Mouse (Mus musculus) lung, embryonic 14.5 days (tissue): ENCODE data around the gene Cdh13. TPM values are rescaled to one million over a fixed set of nuclear protein-coding genes. Genes with fewer than 3 reads are reported as not detected.

Source experiments
- ATAC-seq: fragments of 200-750 bp; cut with Nextera tagmentation; 2 replicates; pipeline ENCODE4 v1.8.0; 2017; ENCODE audit warnings: mild to moderate bottlenecking, moderate TSS enrichment, moderate library complexity; ENCODE audit not compliant: insufficient read depth
- DNase-seq: peaks from one replicate; pipeline ENCODE4 v3.0.0-alpha.2; 2015
- H3K27ac ChIP-seq: fragments of 300-500 bp; sonication (generic); 2 replicates; pipeline ENCODE4 v1.5.1; 2014; ENCODE audit warnings: low read depth, mild to moderate bottlenecking, moderate library complexity
- H3K27me3 ChIP-seq: fragments of 300-500 bp; sonication (generic); 2 replicates; pipeline ENCODE4 v1.6.1; 2014; ENCODE audit warnings: low read length, control low read depth; ENCODE audit not compliant: insufficient read depth
- H3K36me3 ChIP-seq: fragments of 300-500 bp; sonication (generic); 2 replicates; pipeline ENCODE4 v1.6.1; 2014; ENCODE audit warnings: control low read depth; ENCODE audit not compliant: insufficient read depth
- H3K4me1 ChIP-seq: fragments of 300-500 bp; sonication (generic); 2 replicates; pipeline ENCODE4 v1.6.1; 2014; ENCODE audit warnings: antibody characterized with exemption, control low read depth; ENCODE audit not compliant: insufficient read depth
- H3K4me2 ChIP-seq: fragments of 300-500 bp; sonication (generic); 2 replicates; pipeline ENCODE4 v1.6.1; 2014; ENCODE audit warnings: mild to moderate bottlenecking
- H3K4me3 ChIP-seq: fragments of 300-500 bp; sonication (generic); 2 replicates; pipeline ENCODE4 v1.5.1; 2014; ENCODE audit warnings: low read depth, low read length
- H3K9ac ChIP-seq: fragments of 300-500 bp; sonication (generic); 2 replicates; pipeline ENCODE4 v1.6.1; 2014
- H3K9me3 ChIP-seq: fragments of 300-500 bp; sonication (generic); 2 replicates; pipeline ENCODE4 v1.6.1; 2016; ENCODE audit warnings: low read depth, low read length, control low read depth
- CTCF ChIP-seq: IDR thresholded peaks from 2 replicates; pipeline ENCODE4 v1.5.1; 2016; ENCODE audit warnings: antibody characterized with exemption, low read depth
- WGBS: fragments of 180-500 bp; shearing (Covaris S2); extraction: QIAGEN DNeasy Blood & Tissue Kit; methylation state at CpG from one replicate; pipeline ENCODE4 v1.1.7; 2014; 5-methylcytosine and 5-hydroxymethylcytosine counted together
- polyA plus RNA-seq: library from polyadenylated mRNA; unstranded; fragments of >200 nt; fragmentation: Nextera tagmentation; extraction: Ambion mirVana; gene quantifications from 2 replicates; pipeline ENCODE4 v1.2.1, GENCODE M21; 2014

The Cdh13 gene
- polyA plus RNA-seq, 1 experiment from 2014 or later, result 1.2 TPM

DNA sequence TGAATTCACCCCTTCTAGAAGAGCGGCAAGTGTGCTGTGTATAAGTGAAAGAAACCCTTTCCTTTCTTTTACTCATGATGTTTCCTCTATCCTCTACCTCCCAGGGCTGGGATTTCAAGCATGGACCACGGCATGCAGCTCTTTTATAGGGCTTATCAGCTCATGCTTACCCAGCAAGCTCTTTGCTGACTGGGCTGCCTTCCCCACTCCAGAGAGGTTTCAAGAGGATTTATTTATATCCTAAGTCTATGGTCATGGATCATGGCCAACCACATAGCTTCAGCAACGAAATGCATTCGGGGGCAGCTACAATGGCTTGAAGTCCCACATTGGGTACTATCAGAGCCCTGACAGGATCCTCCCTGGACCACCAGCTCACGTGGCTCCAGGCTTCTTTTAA is 304.4 kb downstream of the Cdh13 start:
- TF ChIP-seq CTCF, result no peak
- DNase-seq, result peak; percentile 11

GRCm38 (mm10) chr8:118596816-118597215 is 313.3 kb downstream of the Cdh13 start:
- WGBS, result 66% methylated on average over 8 of the region's 8 CpGs
- H3K4me1 ChIP-seq, result no peaks in the 10 kb centered on the region
- H3K4me3 ChIP-seq, result no peak overlapping the region
- ATAC-seq (no peak), DNase-seq (no peak)
- H3K4me2 ChIP-seq, result no peak overlapping the region
- no peak overlapping the region for H3K27ac ChIP-seq
- no peak overlapping the region for H3K9ac ChIP-seq
- no peak for TF ChIP-seq CTCF
- no peaks in the 10 kb centered on the region for H3K9me3 ChIP-seq
- H3K27me3 ChIP-seq, result no peaks in the 10 kb centered on the region
- no peaks in the 10 kb centered on the region for H3K36me3 ChIP-seq

More for the DNA sequence above, 304.4 kb downstream of the Cdh13 start:
- no peak overlapping the region for H3K9ac ChIP-seq
- ATAC-seq, result no peak
- H3K9me3 ChIP-seq, result no peaks in the 10 kb centered on the region
- H3K4me1 ChIP-seq, result no peaks in the 10 kb centered on the region
- H3K4me3 ChIP-seq, result no peak overlapping the region
- WGBS, result 70% methylated on average over 5 of the region's 5 CpGs
- H3K27me3 ChIP-seq, result no peaks in the 10 kb centered on the region
- no peak overlapping the region for H3K27ac ChIP-seq
- no peaks in the 10 kb centered on the region for H3K36me3 ChIP-seq
- H3K4me2 ChIP-seq, result no peak overlapping the region

DNA sequence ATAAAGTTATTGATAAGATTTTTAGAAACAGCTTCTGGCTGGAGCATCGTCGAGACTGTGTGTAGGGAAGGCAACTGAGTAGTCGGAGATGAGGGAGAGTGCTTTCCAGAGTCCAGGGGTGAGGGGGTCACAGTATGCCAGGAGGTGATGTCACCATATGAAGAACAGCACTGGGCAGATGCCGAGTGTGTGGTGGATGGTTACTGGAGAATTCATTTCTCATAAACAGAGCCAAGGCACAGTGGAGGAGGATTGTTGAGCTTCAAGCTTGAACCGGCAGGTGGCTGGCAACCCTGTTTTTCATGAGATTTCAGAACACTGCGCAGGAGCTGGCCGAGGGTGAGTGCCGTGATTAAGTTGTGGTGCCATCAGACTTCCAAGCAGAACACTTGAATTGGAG is 317.8 kb downstream of the Cdh13 start:
- no peaks in the 10 kb centered on the region for H3K4me1 ChIP-seq
- no peak overlapping the region for H3K4me2 ChIP-seq
- ATAC-seq, result no peak
- TF ChIP-seq CTCF, result no peak
- H3K36me3 ChIP-seq, result no peaks in the 10 kb centered on the region
- H3K27me3 ChIP-seq, result no peaks in the 10 kb centered on the region
- no peak overlapping the region for H3K4me3 ChIP-seq
- DNase-seq, result no peak
- no peak overlapping the region for H3K9ac ChIP-seq
- 78% methylated on average over 8 of the region's 8 CpGs for WGBS
- no peak overlapping the region for H3K27ac ChIP-seq
- H3K9me3 ChIP-seq, result no peaks in the 10 kb centered on the region

DNA sequence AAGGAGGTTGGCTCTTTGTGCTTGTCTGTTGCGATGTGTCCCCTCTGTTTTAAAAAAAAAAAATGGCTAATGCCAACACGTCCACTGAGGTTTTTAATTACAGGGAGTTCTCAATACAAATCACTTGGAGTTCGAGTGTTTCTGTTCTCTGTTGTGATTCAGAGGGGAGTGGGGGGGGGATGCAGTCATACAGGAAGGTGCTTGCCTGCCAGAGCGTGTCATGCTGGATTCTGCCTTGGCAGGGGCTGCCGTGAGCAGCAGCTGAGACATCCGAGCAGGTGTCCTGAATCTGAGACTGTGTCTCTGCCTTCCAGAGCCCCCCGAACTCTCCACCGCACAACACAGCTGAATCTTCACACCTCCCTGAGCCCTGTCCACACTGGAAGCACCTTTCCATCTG is 318.5 kb downstream of the Cdh13 start:
- no peaks in the 10 kb centered on the region for H3K36me3 ChIP-seq
- no peak overlapping the region for H3K27ac ChIP-seq
- 68% methylated on average over 8 of the region's 8 CpGs for WGBS
- H3K9ac ChIP-seq, result no peak overlapping the region
- H3K27me3 ChIP-seq, result no peaks in the 10 kb centered on the region
- ATAC-seq (no peak), DNase-seq (no peak)
- TF ChIP-seq CTCF, result no peak
- H3K9me3 ChIP-seq, result no peaks in the 10 kb centered on the region
- H3K4me3 ChIP-seq, result no peak overlapping the region
- no peaks in the 10 kb centered on the region for H3K4me1 ChIP-seq
- no peak overlapping the region for H3K4me2 ChIP-seq

GRCm38 (mm10) chr8:118611551-118611950 is 328.0 kb downstream of the Cdh13 start:
- no peak overlapping the region for H3K4me3 ChIP-seq
- no peak for TF ChIP-seq CTCF
- H3K4me1 ChIP-seq, result no peaks in the 10 kb centered on the region
- H3K4me2 ChIP-seq, result no peak overlapping the region
- H3K9me3 ChIP-seq, result no peaks in the 10 kb centered on the region
- DNase-seq, result no peak
- ATAC-seq, result no peak
- 89% methylated on average over 10 of the region's 10 CpGs for WGBS
- H3K27ac ChIP-seq, result no peak overlapping the region
- no peak overlapping the region for H3K9ac ChIP-seq
- no peaks in the 10 kb centered on the region for H3K36me3 ChIP-seq
- H3K27me3 ChIP-seq, result no peaks in the 10 kb centered on the region

DNA sequence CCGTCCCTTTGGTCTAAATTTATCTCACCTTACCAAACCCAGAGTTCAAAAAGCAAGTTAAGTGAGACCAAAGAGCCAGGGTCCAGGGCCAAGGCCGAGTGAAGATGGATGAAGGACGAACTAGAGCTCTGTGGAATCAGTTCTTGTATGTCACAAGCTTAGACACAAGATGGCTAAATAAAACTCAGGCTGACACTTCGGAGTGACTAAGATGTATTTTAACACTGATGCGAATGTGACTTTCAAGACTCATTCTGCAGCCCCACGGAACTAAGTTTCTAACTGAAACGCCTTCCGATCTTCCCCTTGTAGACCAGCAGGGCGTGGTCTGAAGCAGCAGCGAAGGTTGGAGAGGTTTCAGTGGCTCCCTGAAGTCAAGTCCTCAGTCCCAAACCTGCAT is 334.7 kb downstream of the Cdh13 start:
- Histone ChIP-seq H3K27me3 (no peaks in the 10 kb centered on the region), H3K9me3 (no peaks in the 10 kb centered on the region), H3K4me1 (no peaks in the 10 kb centered on the region), H3K4me3 (no peak overlapping the region), H3K27ac (no peak overlapping the region), H3K36me3 (no peaks in the 10 kb centered on the region), H3K9ac (no peak overlapping the region), H3K4me2 (no peak overlapping the region)
- DNase-seq (no peak), ATAC-seq (no peak)
- 88% methylated on average over 10 of the region's 10 CpGs for WGBS
- TF ChIP-seq CTCF, result no peak

DNA sequence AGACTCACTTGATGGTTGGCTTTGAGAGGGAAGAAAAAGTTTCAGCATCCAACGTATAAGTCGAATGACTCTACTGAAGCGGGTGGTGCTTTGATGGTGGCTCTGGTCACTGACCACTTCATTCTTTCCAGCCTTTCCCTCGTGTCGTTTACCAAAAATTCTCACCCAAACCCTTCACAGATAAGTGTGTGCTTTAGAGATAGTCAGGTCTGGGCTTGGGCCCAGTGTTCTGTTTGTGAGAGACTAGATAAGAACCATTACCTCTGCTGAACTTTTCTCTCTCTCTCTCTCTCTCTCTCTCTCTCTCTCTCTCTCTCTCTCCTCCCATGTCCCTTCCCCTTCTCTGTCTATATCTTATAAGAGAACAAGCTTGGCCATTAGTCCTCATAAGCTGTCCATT is 342.9 kb downstream of the Cdh13 start:
- H3K4me2 ChIP-seq, result no peak overlapping the region
- H3K27me3 ChIP-seq, result no peaks in the 10 kb centered on the region
- ATAC-seq (no peak), DNase-seq (no peak)
- no peaks in the 10 kb centered on the region for H3K9me3 ChIP-seq
- H3K4me1 ChIP-seq, result no peaks in the 10 kb centered on the region
- TF ChIP-seq CTCF, result no peak
- no peak overlapping the region for H3K27ac ChIP-seq
- H3K4me3 ChIP-seq, result no peak overlapping the region
- 62% methylated on average over 5 of the region's 5 CpGs for WGBS
- H3K36me3 ChIP-seq, result no peaks in the 10 kb centered on the region
- no peak overlapping the region for H3K9ac ChIP-seq

DNA sequence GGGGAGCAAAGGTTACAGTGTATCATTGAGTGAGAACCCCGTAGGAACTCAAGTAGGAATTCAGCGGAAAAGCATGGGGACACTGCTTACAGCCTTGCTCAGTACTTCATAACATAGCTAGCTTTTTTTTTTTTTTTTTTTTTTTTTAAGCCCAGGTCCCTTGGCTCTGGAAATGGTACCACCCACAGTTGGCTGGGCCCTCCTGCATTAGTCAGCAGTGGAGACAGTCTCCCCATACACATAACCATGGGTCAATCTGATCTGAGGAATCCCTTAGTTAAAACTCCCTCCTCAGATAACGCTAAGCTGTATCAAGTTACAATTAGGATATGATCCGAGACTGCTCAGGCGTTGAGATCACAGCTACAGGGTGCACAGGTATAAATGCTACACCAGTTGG is 344.2 kb downstream of the Cdh13 start:
- Histone ChIP-seq H3K9me3 (no peaks in the 10 kb centered on the region), H3K4me2 (no peak overlapping the region), H3K27me3 (no peaks in the 10 kb centered on the region), H3K4me3 (no peak overlapping the region), H3K27ac (no peak overlapping the region), H3K9ac (no peak overlapping the region), H3K36me3 (no peaks in the 10 kb centered on the region), H3K4me1 (no peaks in the 10 kb centered on the region)
- WGBS, result 54% methylated on average over 5 of the region's 5 CpGs
- no peak for TF ChIP-seq CTCF
- ATAC-seq (no peak), DNase-seq (no peak)
